Mouse (Mus musculus): ENCODE data around the gene A730061H03Rik.

GRCm38 (mm10) chr14:55579511-55580496, 19.6 kb upstream of the A730061H03Rik start:
- TF ChIP-seq CTCF (IDR thresholded peaks at IDR 0.05; ENCODE audit: borderline replicate concordance, control insufficient read depth, extremely low read depth, insufficient read depth, low read length, poor library complexity) (no peak), POLR2A (IDR thresholded peaks at IDR 0.05; ENCODE audit: control insufficient read depth, extremely low read depth, insufficient read depth, low read length, poor library complexity) (no peak)

Measured in thymus, adult 2 months (tissue).